Mouse (Mus musculus) layer of hippocampus, adult 9-10 months (tissue): Measurements from ENCODE around the gene C4bp.
"Not testable (repeated sequence)": the region's sequence is repeated elsewhere in the genome, so short reads cannot be mapped to it uniquely, and the experiment has no call there.

Experiments
- DNase-seq: peaks from one replicate; pipeline ENCODE4 v3.0.0; 2022; ENCODE audit warnings: low spot score

The C4bp gene

DNA sequence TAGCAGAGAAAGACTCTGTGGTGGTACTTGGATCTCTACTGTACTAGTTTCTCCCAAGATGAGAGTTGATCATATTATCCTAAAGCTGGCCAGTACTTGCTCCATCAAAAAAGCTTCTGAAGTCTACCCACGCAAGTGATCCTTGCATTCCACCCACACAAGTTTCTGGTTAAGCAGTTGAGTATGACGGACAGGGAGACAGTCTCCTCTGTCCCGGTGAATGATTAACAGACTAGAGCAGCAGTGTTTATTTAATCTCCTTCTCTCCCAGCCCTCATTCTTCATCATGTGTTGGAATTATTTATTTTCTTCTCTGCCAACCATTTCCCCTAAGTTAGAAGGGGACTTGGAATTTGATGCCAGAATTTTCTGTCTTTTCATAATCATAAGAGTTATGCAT, at the start of gene C4bp:
Gene C4bp (minus strand): TSS at position 179 of the 400 bp plus-strand sequence.
- DNase-seq = no peak

DNA sequence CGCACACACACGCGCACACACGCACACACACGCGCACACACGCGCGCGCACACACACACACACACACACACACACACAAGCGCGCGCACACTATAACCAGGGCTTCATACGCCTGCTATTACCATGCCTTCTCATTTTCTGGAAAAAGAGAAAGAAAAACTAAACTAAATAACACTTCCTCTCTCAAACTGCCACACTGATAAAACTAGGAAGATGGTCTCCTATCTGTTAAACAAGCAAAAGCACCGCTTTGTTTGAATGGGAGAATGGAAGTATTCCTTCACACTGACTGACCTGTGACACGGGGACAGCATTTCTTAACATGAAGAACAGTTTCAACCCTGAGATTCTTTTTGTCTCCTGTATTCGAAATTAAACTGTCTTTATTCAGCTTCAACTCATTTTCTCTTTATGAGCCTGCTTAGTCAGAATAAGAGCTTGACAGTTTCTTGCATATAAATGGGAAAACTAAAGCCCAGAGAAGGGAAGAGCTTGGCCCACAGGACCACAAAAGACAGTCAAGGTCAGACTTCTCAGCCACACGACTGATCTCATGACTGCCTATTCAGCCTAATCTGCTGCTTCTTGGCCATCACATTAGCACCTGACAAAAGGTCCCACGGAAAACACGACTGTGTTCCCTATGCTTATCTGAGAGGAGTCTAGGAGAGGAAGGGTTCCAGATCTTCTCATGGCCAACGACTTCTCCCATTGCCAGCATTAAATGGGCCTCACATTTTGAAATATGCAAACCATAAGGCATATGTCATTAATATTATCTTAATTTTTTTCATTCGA, 49.0 kb upstream of the C4bp start:
- DNase-seq = no peak

DNA sequence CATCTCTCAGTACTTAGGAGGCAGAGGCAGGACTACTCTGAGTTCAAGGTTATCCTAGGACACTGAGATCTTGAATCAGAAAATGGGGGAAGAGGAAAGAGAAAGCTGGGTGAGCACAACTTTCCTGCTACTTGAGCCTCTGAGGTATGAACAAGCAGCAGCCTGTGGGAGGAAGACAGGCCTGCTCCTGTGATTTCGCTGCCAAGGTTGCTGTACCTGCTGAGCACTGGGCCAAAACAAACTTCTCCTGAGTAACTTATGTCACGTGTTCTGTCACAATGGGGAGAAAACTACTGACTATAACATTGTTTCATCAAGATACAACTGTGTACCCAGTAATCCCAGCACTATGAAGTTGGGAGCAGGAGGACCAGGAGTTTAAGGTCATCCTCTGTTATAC, 42.2 kb upstream of the C4bp start:
- no peak for DNase-seq

DNA sequence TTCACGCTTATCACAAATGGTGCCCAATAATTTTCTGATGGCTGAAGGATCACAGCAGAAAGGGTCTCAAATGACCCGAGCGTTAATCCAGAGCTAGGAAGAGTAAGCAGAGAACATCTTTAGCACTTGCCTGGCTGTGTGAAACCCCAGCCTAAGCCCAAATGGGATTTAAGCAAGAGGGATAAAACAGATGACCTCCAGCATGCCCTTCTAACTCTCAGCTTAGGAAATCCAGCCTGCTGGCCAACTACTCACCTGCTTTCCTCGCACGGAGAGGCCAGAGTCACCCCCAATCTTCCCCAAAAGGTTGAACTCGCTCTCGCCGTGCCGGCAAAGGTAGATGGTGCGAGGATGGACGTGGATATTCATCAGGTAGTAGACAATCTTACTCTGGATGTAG, 40.5 kb upstream of the C4bp start:
- no peak for DNase-seq

DNA sequence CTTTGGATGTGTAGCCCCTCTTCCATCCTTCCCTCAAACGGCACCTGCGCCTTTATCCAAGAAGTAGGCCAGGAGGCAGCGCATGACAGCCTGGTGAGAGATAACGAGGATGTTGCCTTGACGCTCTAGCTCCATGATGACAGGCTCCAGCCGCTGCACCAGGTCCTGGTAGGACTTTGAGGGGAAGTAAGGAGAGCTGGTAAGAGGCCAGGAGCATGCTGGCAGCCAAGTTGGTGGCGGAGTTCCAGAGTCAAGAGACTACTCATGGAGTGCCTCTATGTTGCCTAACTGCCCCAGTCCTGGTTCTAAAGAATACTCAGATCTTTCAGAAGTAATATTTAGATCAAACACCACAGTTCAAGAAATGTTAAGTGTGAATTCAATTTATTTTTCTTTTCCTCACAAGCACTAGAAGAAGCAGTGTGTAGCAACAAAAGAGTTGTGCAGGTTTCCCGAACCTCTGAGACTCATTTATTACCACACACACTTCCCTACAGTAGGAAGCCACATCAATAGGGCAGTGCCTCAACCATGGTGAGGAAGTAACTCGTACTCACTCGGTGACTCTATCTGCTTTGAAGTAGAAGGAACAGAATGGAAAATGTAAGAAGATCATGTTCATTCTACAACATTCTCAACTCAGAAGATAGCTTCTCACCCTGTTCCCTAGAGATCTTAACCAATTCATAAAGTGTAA, 38.7 kb upstream of the C4bp start:
- DNase-seq = no peak

DNA sequence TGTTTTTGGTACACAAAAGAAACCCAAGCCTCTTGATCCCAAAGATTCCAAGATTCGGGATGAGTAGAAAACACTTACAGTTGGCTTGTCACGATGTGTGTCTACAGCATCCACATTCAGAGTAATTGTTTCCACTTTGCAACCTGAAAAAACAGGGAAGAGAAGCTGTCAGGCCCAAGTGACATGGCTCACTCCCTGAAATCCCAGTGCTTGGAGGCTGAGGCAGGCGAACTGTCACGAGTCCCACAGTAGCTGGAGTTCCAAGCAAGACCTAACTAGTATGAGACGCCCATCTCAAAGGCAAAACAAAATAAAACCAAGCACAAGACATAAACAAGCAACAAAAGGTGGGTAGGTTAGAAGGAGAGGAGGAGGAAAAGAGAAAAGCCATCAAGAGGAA, 37.2 kb upstream of the C4bp start:
- DNase-seq = no peak

DNA sequence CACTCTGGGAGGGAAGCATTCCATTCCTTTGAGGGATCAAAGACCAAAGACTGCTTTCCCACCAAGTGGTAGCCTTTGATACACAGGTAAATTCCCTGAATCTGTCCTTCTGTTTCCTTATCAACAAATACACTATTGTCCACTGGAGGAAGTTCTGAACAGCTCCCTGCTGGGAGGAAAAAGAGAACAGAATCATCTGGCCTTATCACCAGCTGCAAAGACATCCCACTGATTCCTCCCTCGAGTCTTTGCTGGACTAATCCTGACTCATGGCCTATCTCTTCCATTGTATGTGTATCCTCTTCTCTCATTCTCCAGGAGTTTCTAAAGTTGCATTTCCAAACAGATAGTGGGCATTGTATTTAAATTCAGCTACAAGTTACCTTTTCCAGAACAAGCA, 22.5 kb upstream of the C4bp start:
- no peak for DNase-seq

DNA sequence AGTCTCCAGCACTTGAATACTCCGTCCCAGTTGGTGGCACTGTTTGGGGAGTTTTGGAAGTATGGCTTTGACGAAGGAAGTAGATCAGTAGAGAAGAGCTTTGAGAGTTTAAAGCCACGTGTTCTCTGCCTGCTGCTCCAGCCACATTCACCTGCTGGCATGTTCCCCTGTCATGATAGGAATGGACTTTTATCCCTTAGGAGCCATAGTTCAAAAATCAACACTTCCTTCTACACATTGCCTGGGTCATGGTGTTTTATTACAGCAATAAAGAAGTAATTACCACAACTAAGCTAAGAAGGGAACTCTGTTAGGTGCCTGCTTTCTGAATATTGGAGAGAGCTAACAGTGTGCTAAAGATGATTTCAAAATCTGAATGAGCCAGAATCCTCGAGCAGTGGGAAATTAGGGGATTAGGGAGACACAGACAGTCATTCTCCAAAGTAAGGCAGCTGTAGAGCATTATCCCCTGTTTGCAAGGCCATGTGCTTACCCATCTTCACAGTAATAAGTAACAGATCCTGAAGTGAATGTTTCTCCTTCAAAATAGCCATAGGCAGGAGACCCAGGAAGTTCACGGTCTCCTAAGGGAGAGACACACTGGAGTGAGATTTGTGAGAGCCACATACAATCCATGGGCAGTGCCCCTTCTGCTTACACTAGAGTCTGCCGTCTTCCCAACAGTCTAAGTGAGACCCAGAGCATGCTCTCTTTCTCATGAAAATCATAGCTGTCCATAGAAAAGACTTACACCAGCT, 20.4 kb upstream of the C4bp start:
- no peak for DNase-seq

DNA sequence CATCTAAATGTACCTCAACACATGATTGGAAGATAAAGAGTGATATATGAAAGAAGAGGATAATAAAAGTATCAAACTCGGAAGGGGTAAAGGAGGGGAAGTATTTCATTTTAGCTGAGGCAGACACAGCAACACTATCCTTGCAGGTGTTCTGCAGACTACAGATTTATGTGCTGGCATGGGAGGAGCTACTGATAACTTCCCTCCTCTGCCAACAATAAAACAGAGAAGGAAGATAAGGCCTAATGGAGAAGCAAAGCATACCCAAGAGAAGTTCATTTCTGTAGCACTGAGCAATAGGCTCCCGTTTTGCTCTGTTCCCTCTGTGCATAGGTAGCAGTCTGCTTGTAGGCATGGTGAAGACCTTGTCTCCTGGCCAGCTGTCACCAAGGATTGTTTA, 19.6 kb upstream of the C4bp start:
- DNase-seq = no peak

DNA sequence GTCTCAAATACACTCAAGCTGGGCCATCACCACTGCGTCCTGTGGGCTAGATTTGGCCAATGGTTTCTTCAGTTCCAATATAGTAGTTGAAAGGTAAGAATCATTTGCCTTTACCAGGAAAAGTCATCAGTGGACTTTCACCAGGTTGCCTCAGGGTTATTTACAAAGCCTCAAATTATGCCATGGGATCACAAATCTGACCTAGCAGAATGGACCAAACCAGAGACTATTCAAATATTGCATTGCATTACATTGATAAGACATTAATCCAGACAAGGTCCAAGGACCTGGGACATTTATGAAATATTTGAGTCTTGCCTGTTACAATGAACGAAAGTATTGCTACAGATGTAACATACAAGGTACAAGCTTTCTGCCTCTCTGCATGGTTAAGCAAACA, 17.1 kb upstream of the C4bp start:
- DNase-seq = no peak

DNA sequence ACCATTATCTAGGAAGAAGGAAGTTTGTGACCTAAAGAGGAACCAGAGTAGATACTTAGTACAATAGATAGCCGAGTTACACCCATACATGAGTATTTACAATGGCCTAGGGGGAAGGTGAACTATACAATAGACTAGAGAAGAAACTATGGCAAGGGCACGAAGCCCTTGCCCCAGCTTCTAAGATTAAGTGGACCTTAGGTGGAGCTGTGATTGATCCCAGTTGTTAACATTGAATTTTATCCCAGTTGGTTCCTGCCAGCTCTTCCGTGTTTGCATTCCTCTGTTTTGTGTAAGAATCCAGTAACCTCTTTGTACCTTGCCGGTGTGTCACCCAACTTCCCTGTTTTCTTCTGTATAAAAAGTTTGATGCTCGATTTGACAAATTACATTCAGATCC, 2.1 kb upstream of the C4bp start:
- DNase-seq = not testable (repeated sequence)

DNA sequence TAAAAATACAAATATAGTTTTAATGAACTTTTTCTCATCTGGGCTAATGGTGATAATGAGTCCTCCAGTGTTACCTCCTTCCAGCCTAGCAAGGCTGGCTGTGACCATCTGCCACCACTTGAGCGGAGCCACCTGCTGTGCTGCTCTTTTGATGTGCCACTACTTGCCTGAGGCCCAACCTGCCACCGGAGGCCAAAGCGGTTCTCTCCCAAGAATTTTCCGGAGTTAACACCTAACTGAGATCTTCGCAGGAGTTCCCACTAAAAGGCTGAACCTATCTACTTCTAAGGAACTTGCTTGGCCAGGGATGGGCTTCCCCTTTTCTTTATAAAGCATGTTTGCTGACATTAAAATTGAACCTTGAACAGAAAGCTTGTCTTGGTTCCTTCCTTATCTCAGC, 1.8 kb downstream of the C4bp start:
- DNase-seq = not testable (repeated sequence)

DNA sequence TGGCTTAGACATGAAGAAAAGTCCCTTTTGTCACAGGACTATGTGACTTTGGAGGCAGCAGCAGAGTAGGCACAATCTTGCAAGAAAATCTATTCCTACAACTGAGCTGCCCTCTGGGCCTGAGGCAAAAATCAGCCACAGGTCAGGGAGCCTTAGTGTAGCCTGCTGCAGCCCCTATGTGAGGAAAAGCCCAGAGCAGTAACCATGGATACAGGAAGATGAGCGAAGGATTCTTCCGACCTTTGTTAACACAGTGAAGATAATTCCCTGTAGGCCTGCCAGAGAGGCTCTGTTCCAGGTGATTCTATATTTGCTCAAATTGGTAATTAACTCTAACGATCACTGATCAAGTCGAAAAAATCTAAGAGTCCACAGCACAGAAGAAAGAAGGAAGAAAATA, 17.3 kb downstream of the C4bp start:
- DNase-seq = no peak

DNA sequence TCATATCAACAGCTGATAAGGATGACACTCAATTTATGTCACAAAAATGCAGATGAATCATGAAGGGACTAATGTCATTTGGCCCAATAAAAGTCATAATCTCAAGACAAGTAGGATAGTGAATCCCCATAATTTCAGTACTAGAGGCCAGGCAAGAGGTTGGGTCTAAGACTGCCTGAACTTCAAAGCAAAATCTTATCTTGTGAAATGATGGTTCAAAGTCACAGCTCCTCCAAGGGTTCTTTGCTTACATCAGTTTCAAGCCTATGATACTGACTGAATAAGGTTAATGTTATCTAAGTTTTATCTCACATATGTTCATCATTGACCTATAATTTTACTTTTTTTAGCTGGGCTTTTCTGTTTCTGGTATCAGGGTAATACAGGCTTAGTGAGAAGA, 20.5 kb downstream of the C4bp start:
- DNase-seq = no peak

DNA sequence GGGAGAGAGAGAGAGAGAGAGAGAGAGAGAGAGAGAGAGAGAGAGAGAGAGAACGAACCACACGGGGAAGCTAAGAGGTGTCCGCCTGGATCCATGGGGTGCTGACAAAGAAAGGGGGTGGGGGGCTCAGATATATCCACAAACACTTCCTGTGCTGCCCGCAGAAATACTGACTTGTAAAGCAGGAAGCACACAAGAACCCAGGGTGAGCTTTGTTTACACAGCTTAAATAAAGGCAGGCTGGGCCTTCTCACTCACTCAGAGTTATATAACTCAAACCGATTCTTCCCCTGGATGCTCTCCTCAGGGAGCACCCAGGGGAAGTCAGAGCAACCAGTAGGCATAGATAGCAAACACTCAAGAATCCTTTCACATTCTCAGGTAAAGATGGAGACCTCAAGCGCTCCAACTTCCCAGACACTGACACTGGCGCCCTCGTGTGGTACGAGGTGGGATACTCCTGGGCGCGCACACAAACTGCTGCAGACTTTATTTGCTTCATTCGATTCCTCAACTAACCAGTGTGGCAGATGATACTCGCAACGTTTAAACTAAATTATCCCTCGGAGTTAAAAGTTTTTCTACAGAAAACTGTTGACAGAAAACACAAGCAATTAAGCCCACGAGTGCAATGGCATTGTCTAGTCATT, 27.5 kb downstream of the C4bp start:
- peak; percentile 39 for DNase-seq

DNA sequence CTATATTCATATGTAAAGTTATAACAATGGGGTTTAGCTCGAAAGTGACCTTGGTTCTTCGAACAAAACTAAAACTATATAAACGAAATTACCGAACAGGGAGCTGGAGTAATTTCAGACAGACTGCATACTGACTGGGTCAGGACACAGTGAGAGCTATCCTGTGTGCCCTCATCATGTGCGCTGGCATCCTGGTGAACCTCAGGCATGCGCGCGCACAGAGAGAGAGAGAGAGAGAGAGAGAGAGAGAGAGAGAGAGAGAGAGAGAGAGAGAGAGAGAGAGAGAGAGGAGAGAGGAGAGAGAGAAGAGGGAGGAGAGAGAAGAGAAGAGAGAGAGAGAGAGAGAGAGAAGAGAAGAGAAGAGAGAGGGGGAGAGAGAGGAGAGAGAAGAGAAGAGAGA, 28.1 kb downstream of the C4bp start:
- DNase-seq = no peak

DNA sequence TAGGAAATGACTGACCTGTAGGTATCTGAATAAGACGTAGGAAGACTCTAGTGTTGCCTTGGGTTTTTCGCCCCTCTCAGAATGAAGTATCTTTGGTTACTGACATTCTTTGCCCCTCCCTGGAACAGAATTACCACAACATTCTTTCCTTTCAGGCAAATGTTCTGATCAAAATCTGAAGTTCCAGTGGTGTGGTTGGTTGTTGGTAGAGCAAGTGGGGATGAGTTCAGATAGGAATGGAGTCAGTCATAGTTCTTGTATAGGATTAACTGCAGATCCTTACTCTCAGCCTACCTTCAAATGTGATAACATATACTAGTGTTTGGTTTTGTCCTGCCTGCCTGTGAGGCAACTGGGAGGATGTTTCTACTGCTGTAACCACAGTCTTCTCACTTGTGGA, 31.9 kb downstream of the C4bp start, which contains the start of gene Zp3r:
Gene Zp3r (minus strand): TSS at position 101 of the 400 bp plus-strand sequence.
- no peak for DNase-seq

DNA sequence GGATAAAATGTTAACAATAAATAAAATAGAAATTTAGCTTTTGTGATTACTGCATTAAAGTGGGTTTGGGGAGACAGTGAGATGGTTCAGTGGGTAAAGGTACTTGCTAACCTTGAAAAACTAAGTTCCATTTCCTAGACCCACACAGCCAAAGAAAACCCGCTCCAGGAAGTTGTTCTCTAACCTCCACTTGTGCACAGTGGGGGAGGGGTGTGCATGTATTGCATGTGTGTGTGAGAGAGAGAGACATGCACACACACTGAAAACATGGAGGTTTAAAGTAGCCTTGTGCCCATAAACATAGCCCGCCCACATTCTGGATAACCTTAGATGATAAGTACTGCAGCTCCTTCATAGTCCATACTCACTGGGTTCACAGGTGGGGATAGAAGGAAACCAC, 65.1 kb downstream of the C4bp start:
- no peak for DNase-seq

DNA sequence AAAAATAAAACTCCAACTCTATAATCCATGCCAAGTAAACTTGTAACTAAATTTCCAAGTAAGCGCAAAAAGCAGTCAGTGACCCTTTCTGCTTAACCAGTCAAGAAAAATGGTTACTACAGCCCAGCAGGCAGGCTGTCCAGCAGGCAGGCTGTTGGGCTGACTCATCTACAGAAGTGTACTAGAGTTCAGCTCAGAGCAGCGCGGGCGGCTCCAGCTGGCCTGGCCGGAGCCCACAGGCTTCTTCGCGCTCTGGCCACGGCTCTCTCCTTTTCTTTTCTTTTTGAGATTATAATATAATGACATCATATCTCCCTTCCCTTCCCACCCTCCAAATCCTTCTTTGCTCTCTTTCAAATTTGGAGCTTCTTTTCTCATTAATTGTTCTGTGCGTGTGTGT, 72.8 kb downstream of the C4bp start:
- DNase-seq = no peak
